Mouse (Mus musculus) E14TG2a.4 (cell line): ENCODE data around the gene Tada1.

Source experiments
- CTCF ChIP-seq: conservative IDR thresholded peaks from 2 replicates; pipeline ENCODE4 v1.5.1; 2014; ENCODE audit warnings: low read length
- NANOG ChIP-seq: IDR thresholded peaks from 2 replicates; pipeline ENCODE4 v1.6.1; 2014; ENCODE audit warnings: borderline replicate concordance, low read length, mixed read lengths
- POU5F1 ChIP-seq: IDR thresholded peaks from 2 replicates; pipeline ENCODE4 v1.6.1; 2014; ENCODE audit warnings: low read length, borderline replicate concordance

GRCm38 (mm10) chr1:166394770-166395169, 15.9 kb downstream of the Tada1 start:
- TF ChIP-seq CTCF (no peak), POU5F1 (no peak), NANOG (no peak)
